Mouse (Mus musculus) mammary gland, adult 2 months (tissue): ENCODE data around the gene Spag7. TPM values are rescaled to one million over a fixed set of nuclear protein-coding genes. Genes with fewer than 3 reads are reported as not detected.

Experiments
- polyA plus RNA-seq: library from polyadenylated mRNA; depleted of rRNA; stranded (reverse); fragments of >200 nt; gene quantifications from 2 replicates; pipeline ENCODE4 v1.2.3, GENCODE M21; 2012; ENCODE audit warnings: low replicate concordance; rRNA removed

Spag7 gene
- polyA plus RNA-seq: 20.5 and 29.2 TPM in 2 replicates

DNA sequence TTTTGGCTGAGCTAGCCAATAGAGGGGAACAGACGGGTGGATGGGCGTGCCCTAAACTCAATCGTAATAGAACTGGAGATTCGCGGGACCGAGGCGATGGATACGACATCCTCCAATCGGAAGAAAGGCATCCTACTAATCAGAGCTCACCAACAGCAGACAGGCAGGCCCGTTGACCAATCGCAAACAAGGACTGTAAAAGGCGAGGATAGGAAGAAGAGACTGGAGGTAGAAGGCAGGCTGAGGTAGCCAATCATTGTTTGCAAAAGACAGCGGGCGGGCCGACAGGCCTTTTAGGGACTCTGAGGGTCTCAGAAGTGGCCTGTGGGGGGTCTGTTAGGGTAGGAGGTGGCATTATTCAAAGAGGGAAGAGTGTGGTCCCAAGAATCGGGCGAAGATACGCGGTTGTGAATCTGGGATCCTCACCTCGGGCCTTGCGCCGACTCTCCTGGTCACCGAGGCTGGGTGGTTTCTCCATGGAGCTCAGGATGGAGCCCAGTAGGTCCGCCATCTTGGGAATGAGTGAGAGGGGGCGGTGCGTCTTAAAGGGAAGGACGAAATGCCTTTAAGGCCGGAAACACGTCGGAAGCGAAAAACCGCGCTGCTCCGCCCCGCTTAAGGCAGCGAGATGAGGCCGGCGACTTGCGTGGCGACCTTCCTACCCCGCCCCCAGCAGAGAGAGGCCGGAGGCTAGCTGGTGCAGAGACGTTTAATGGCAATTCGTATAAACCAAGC, at the start of gene Spag7:
TSS of gene Spag7 (minus strand) at position 646 of the 735 bp plus-strand sequence.

GRCm38 (mm10) chr11:70699722-70700556, 30.7 kb upstream of the Spag7 start, which contains the start of the genes Inca1 and Kif1c:
TSS of gene Inca1 (minus strand) at chr11:70700155.
TSS of gene Kif1c (plus strand) at chr11:70700548.

DNA sequence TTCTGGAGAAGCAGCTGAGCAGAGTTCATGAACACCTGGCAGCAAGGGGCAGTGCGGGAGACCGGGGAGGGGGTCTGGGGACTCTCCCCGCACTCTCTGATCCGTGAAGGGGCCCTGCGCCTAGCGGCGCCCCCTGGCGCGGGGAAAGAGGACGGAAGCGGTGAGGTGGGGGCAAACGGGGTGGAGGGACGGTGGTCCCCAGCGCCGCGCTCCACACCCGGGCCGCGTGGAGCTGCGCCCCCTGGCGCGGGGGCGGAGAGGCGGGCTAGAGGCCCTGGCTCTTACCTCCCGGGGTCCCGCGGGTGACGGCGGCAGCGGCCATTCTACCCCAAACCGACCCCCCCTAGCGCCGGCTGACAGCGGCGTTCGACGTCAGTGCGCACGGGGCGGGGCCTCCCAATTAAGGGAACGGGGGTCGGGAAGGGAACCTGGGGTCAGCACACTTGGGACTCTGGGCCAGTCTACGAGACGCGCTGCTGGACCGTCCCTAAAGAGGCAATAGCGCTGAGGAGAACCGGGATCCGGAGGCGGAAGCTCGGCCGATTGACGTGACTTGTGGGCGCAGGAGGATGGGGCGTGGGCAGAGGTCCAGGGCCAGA, 18.5 kb upstream of the Spag7 start, which contains the start of gene Camta2:
TSS of gene Camta2 (minus strand) at position 505 of the 599 bp plus-strand sequence.

GRCm38 (mm10) chr11:70656964-70657363, 12.3 kb downstream of the Spag7 start, which contains the start of gene Eno3:
TSS of gene Eno3 (plus strand) at chr11:70657202.

DNA sequence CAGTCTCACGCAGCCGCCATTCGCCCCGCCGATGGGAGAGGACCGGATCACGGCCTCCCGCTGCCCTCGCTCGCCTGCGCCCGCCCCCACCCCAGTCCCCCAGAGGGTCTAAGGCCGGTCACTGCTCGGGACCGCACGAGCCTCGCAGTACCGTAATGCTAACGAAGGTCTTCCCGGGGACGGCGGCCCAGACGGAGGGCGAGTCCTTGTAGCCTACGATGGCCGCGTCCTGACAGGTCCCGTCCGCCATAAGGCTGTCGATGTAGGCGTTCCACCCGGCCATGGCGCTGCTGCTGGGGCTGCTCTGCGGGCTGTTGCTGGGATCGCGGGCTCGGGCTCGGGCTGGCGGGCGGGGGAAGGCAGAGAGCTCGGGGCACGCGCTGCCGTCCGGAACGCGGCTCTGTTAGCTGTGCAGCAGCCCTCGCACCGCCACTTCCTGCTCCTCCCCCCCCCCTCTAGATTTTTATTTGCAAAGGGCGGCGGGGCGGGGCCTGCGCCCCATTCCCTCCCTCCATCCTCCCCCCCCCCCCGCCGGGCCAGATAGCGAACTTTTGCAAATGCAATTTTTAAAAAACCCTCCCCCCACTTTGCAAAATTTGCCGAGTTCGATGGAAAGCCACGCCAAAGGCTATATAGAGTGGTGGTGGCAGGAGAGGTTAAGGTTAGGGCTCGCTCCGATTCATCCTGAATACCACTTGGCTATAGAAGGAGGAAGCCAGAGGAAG, 14.9 kb downstream of the Spag7 start, which contains the start of gene Pfn1:
TSS of gene Pfn1 (minus strand) at position 447 of the 725 bp plus-strand sequence.

DNA sequence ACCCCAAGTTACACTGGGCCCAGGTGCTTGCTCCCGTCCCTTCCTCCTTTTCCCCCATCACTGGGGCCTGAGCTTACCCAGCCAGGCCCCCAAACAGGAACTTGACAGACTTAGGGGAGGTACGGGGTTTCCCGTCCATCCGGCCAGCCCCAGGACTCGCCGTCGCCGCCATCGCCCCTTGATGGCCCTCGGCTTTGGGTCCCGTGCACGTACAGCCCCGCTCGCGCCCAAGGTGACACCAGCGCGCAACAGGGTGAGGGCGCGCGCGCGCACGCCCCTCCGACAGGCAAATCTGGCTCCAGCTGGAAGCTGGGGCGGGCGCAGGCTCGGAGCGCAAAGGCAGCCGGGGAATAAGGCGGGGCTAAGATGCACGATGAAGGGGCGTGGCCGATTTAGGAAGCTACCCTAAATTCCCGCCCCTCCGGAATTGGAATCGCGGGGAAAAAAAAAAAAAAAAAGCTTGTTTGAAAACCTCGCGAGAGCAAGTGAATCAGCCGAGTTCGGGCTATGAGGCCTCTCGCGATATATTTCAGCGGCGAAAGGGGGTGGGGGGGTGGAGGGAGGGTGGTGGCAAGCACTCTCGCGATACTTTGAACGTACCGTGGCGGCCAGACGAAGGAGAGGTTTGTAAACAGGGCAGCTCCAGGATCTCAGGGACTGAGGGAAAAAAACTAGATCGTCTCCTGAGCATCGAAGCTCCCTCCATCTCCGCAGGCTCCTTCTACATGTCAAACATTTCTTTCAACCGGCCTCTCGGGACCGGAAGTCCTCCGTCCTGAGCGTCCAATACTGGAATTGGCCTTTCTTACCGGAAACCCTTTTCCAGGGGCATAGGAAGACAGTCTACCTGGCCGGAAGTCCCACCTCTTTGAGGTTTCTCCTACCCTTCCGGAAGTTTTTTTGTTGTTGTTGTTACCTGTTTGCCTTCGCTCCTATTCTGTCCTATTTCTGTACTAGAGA, 22.2 kb downstream of the Spag7 start, which contains the start of the genes Rnf167 and Slc25a11:
TSS of gene Rnf167 (plus strand) at position 545 of the 960 bp plus-strand sequence.
TSS of gene Slc25a11 (minus strand) at position 789 of the 960 bp plus-strand sequence.

GRCm38 (mm10) chr11:70638714-70639278, 30.4 kb downstream of the Spag7 start, which contains the start of gene Gp1ba:
TSS of gene Gp1ba (plus strand) at chr11:70639122.

DNA sequence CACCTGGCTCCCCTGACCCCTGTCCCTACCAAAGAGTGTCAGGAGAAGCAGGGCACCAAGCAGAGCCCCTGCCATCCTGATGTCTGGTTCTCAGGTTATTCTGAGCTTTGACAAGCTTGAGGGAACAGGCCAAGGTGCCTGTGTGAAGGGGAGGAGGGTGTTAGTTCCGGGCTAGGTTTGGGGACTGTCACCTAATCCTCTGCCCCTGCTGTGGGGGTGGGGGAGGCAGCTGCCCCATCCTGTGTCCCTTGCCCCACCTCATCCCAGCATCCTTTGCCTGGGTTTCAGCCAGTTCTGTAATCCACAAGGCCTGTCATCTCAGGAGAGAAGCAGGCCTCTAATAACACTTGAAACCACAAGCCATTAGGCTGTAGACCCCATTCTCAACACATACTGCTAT, 50.1 kb downstream of the Spag7 start, which contains the start of gene Chrne:
TSS of gene Chrne (minus strand) at position 116 of the 400 bp plus-strand sequence.

GRCm38 (mm10) chr11:70615516-70616093, 53.6 kb downstream of the Spag7 start, which contains the start of gene 4930544D05Rik:
TSS of gene 4930544D05Rik (plus strand) at chr11:70615848.

Other genes with a start within 250 kb of the Spag7 start
- 101 and 115 TPM in 2 replicates for gene Arrb2, start 236.8 kb downstream of the Spag7 start, polyA plus RNA-seq
- gene Med11, start 217.5 kb downstream of the Spag7 start, polyA plus RNA-seq: 18.4 and 20.8 TPM in 2 replicates
- 15.4 and 27.1 TPM in 2 replicates for gene Zmynd15, start 210.0 kb downstream of the Spag7 start, polyA plus RNA-seq
- 55.8 and 86.0 TPM in 2 replicates for gene Cxcl16, start 209.4 kb downstream of the Spag7 start, polyA plus RNA-seq
- gene Tm4sf5, start 164.2 kb downstream of the Spag7 start, polyA plus RNA-seq: 0.94 and 1.3 TPM in 2 replicates
- 0.23 TPM in 1 of 2 replicates, not detected in the other for gene Vmo1, start 154.8 kb downstream of the Spag7 start, polyA plus RNA-seq
- gene Gltpd2, start 150.2 kb downstream of the Spag7 start, polyA plus RNA-seq: 0.74 TPM in 1 of 2 replicates, not detected in the other
- 252 and 327 TPM in 2 replicates for gene Psmb6, start 144.0 kb downstream of the Spag7 start, polyA plus RNA-seq
- gene Gm40193, start 136.5 kb downstream of the Spag7 start, polyA plus RNA-seq: not detected in 2 replicates
- 28.4 and 44.8 TPM in 2 replicates for gene Pld2, start 129.4 kb downstream of the Spag7 start, polyA plus RNA-seq
- 64.3 and 105 TPM in 2 replicates for gene Mink1, start 106.5 kb downstream of the Spag7 start, polyA plus RNA-seq
- not detected in 2 replicates for gene 4930544D05Rik, start 53.6 kb downstream of the Spag7 start, polyA plus RNA-seq
- 0.42 and 4.9 TPM in 2 replicates for gene Chrne, start 50.2 kb downstream of the Spag7 start, polyA plus RNA-seq
- 0.09 and 0.17 TPM in 2 replicates for gene Gp1ba, start 30.3 kb downstream of the Spag7 start, polyA plus RNA-seq
- gene Rnf167, start 22.2 kb downstream of the Spag7 start, polyA plus RNA-seq: 136 and 150 TPM in 2 replicates
- gene Slc25a11, start 21.9 kb downstream of the Spag7 start, polyA plus RNA-seq: 123 and 227 TPM in 2 replicates
- 1,240 and 3,635 TPM in 2 replicates for gene Pfn1, start 14.8 kb downstream of the Spag7 start, polyA plus RNA-seq
- 11.3 and 926 TPM in 2 replicates for gene Eno3, start 12.2 kb downstream of the Spag7 start, polyA plus RNA-seq
- 33.8 and 45.0 TPM in 2 replicates for gene Camta2, start 18.7 kb upstream of the Spag7 start, polyA plus RNA-seq
- 10.5 and 16.7 TPM in 2 replicates for gene Inca1, start 30.7 kb upstream of the Spag7 start, polyA plus RNA-seq
- 83.1 and 86.5 TPM in 2 replicates for gene Kif1c, start 31.1 kb upstream of the Spag7 start, polyA plus RNA-seq
- 1.7 and 2.0 TPM in 2 replicates for gene Zfp3, start 94.8 kb upstream of the Spag7 start, polyA plus RNA-seq
- 4.0 and 6.2 TPM in 2 replicates for gene Scimp, start 143.2 kb upstream of the Spag7 start, polyA plus RNA-seq
- 3.8 and 3.9 TPM in 2 replicates for gene Rabep1, start 175.4 kb upstream of the Spag7 start, polyA plus RNA-seq